Mouse (Mus musculus) kidney, embryonic 15.5 days (tissue): ENCODE results near the gene Gm28043. TPM values are rescaled to one million over a fixed set of nuclear protein-coding genes. Genes with fewer than 3 reads are reported as not detected.
A peak's percentile ranks its signal among the peaks of the same experiment; 100 is the strongest.

Experiments used
- ATAC-seq: fragments of 200-750 bp; cut with Nextera tagmentation; replicated peaks from 2 replicates; pipeline ENCODE4 v1.8.0; 2017; ENCODE audit warnings: moderate TSS enrichment; ENCODE audit not compliant: low FRiP score
- H3K27ac ChIP-seq: fragments of 300-500 bp; sonication (generic); 2 replicates; pipeline ENCODE4 v1.5.1; 2015; ENCODE audit warnings: mild to moderate bottlenecking, inconsistent platforms
- H3K27me3 ChIP-seq: fragments of 300-500 bp; sonication (generic); 2 replicates; pipeline ENCODE4 v1.6.1; 2015; ENCODE audit warnings: inconsistent platforms
- H3K36me3 ChIP-seq: fragments of 300-500 bp; sonication (generic); 2 replicates; pipeline ENCODE4 v1.6.1; 2015; ENCODE audit warnings: inconsistent platforms
- H3K4me1 ChIP-seq: fragments of 300-500 bp; sonication (generic); 2 replicates; pipeline ENCODE4 v1.6.1; 2015; ENCODE audit warnings: inconsistent platforms
- H3K4me2 ChIP-seq: fragments of 300-500 bp; sonication (generic); 2 replicates; pipeline ENCODE4 v1.6.1; 2015; ENCODE audit warnings: moderate library complexity, mild to moderate bottlenecking, inconsistent platforms
- H3K4me3 ChIP-seq: fragments of 300-500 bp; sonication (generic); replicated peaks from 2 replicates; pipeline ENCODE4 v1.5.1; 2015; ENCODE audit warnings: mild to moderate bottlenecking, inconsistent platforms
- H3K9ac ChIP-seq: fragments of 300-500 bp; sonication (generic); 2 replicates; pipeline ENCODE4 v1.6.1; 2015; ENCODE audit warnings: mild to moderate bottlenecking, inconsistent platforms
- H3K9me3 ChIP-seq: fragments of 300-500 bp; sonication (generic); replicated peaks from 2 replicates; pipeline ENCODE4 v1.6.1; 2016; ENCODE audit warnings: inconsistent platforms
- WGBS: fragments of 180-500 bp; shearing (Covaris S2); methylation state at CpG from one replicate; pipeline ENCODE4 v1.1.7; 2015; ENCODE audit warnings: mixed read lengths; 5-methylcytosine and 5-hydroxymethylcytosine counted together
- polyA plus RNA-seq: library from polyadenylated mRNA; unstranded; fragments of >200 nt; fragmentation: Nextera tagmentation; extraction: Ambion mirVana; gene quantifications from 2 replicates; pipeline ENCODE4 v1.2.1, GENCODE M21; 2015

Gm28043 gene
- polyA plus RNA-seq, 1 experiment from 2014 or later, result 2.8 TPM

DNA sequence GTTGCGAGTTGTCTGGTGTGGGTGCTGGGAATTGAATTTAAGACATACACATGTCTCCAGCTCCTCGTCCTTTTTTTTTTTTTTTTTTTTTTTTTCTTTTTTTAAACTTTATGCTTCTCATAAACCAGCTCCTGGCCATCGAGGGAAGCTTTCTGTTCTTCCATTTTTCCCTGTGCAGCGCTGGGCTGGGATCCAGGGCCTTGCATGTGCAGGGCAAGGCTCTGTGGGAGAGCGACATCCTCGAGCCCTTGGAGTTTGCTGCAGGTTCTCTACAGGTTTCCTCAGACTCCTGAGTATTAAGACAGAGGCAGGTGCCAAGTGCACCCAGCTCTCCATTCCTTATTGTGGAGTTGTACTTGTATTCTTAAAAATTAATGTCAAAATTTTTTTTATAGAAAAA, 47.5 kb downstream of the Gm28043 start:
- ATAC-seq, result no peak
- H3K4me1 ChIP-seq, result peaks cover 11% of the 10 kb centered on the region
- H3K27me3 ChIP-seq, result no peaks in the 10 kb centered on the region
- no peaks in the 10 kb centered on the region for H3K9me3 ChIP-seq
- no peak overlapping the region for H3K4me3 ChIP-seq
- H3K36me3 ChIP-seq, result peaks cover 39% of the 10 kb centered on the region
- no peak overlapping the region for H3K27ac ChIP-seq
- 89% methylated on average over 6 of the region's 6 CpGs for WGBS
- no peak overlapping the region for H3K4me2 ChIP-seq
- no peak overlapping the region for H3K9ac ChIP-seq

DNA sequence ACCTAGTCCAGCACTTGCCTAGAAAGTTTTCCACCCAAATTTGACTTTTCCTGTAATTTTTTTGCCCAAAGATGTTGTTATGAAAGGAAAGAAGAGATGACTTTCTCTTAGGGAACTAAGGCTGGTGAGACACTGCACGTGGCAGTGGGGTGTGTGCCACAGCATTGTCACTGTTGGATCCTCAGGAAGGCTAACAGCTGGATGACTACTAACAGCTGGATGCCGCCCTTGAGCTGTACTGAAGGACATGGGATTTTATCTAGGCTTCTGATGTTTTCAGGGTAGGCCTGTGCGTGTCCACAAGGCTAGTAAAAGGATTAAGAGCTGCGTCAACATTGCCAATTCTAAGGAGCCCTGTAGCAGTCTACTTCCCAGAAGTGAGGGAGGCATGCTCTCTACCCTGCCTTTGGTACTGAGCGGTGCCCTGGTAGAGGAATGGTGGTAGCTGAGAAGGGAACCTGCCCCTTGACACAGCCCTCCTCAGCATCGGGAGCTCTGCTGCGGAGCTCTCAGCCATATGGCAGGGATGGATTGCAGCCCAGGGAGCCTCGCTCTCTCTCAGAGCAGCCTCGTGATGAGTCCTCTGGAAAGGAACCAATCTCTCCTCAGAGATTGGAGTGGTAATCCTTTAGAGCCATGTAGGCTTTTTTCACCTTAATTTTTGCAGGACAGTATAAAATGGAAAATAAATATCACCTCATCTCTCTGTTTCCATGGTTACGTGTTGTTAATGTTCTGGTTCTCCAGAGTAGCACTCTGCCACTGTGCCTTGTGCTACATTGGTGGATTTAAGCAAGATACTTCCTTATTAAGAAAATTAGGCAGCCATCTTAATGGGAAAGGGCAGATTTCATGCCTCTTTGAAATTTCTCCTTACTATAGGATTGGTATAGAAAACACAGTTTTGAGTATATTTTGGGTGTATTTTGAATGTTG, 53.6 kb downstream of the Gm28043 start:
- 81% methylated on average over 10 of the region's 10 CpGs for WGBS
- Histone ChIP-seq H3K9ac (no peak overlapping the region), H3K36me3 (peaks cover 75% of the 10 kb centered on the region), H3K4me3 (no peak overlapping the region), H3K4me2 (no peak overlapping the region), H3K27ac (no peak overlapping the region), H3K9me3 (no peaks in the 10 kb centered on the region), H3K27me3 (no peaks in the 10 kb centered on the region), H3K4me1 (no peaks in the 10 kb centered on the region)
- ATAC-seq, result no peak

DNA sequence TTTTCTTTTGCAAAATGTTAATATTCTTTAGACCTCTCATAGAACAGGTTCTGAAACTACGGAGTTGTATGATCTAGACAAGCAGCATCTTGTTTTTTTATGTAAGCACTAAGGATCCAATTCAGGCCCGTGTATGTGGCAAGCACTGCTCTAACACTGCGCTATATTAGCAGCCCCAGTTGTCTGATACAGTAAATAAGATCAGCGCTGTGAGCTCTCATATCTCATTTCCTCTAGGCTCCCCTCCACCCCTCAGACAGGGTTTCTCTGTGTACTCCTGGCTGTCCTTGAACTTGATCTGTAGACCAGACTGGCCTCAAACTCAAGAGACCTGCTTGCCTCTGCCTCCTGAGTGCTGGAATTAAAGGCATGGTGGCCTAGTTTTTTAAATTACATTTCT, 54.4 kb downstream of the Gm28043 start:
- 90% methylated on average over 4 of the region's 4 CpGs for WGBS
- Histone ChIP-seq H3K27ac (no peak overlapping the region), H3K9ac (no peak overlapping the region), H3K9me3 (no peaks in the 10 kb centered on the region), H3K36me3 (peaks cover 75% of the 10 kb centered on the region), H3K4me1 (no peaks in the 10 kb centered on the region), H3K27me3 (no peaks in the 10 kb centered on the region), H3K4me2 (no peak overlapping the region), H3K4me3 (no peak overlapping the region)
- no peak for ATAC-seq

DNA sequence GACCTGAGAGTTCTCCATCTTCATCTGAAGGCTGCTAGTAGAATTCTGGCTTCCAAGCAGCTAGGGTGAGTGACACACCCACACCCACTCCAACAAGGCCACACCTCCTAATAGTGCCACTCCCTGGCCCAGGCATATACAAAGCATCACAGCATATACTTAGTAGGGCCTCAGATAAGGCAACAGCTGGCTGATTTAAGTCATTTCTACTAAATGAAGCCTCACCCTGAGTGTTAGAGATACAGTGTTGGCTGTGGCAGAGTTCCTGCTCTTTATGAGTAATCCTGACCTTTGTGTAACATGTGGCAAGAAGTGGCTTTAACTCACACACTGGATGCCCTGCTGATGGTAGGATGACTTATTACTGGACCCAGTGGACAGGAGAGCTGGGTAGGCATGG, 55.3 kb downstream of the Gm28043 start:
- H3K9me3 ChIP-seq, result no peaks in the 10 kb centered on the region
- H3K4me3 ChIP-seq, result no peak overlapping the region
- no peaks in the 10 kb centered on the region for H3K4me1 ChIP-seq
- no peaks in the 10 kb centered on the region for H3K27me3 ChIP-seq
- no peak overlapping the region for H3K4me2 ChIP-seq
- H3K27ac ChIP-seq, result no peak overlapping the region
- ATAC-seq, result no peak
- H3K9ac ChIP-seq, result no peak overlapping the region
- H3K36me3 ChIP-seq, result peaks cover 75% of the 10 kb centered on the region

DNA sequence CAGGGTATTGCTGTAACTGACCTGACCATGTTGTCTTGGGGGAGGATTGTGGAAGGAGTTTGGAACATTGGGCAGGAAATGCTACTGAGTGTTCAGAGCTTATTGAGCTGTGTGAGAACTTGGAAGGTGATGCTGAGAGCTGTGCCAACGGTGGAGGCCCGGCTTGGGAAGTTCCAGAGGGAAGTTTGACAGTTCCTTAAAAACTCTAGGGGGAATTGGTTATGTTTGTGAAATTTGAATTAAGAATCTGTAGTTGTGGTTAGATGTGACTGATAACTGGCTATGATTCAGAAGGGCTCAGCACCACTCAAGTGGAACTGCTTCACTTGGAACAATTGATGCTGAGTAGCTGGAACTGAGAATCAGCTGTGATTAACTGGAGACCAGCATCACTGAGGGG, 56.3 kb downstream of the Gm28043 start:
- ATAC-seq, result no peak
- H3K4me2 ChIP-seq, result no peak overlapping the region
- H3K27me3 ChIP-seq, result no peaks in the 10 kb centered on the region
- 90% methylated on average over 2 of the region's 2 CpGs for WGBS
- H3K4me3 ChIP-seq, result no peak overlapping the region
- H3K36me3 ChIP-seq, result peaks cover 79% of the 10 kb centered on the region
- H3K27ac ChIP-seq, result no peak overlapping the region
- H3K9ac ChIP-seq, result no peak overlapping the region
- no peaks in the 10 kb centered on the region for H3K4me1 ChIP-seq
- H3K9me3 ChIP-seq, result no peaks in the 10 kb centered on the region

DNA sequence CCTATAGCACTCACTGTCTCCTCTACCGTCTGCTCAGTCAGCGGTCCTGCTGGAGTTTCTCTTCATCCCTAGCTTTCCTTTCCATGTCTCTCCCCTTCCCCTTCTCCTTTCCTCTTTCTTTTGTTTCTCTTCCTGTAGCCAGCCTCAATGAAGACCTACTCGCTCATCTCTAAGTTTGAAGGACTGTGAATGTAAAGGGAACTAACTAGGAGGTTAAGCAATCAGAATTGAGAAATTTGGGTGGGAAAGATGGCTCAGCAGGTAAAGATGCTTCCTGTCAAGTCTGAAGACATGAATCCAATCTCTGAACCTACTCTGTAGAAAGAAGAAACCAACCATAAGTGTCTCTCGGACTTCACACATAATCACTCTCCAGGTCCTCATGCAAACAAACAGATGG, 58.6 kb downstream of the Gm28043 start:
- no peak overlapping the region for H3K9ac ChIP-seq
- H3K27me3 ChIP-seq, result no peaks in the 10 kb centered on the region
- H3K9me3 ChIP-seq, result no peaks in the 10 kb centered on the region
- peaks cover 84% of the 10 kb centered on the region for H3K36me3 ChIP-seq
- H3K4me1 ChIP-seq, result no peaks in the 10 kb centered on the region
- no peak for ATAC-seq
- 95% methylated on average over 4 of the region's 4 CpGs for WGBS
- H3K27ac ChIP-seq, result no peak overlapping the region
- H3K4me3 ChIP-seq, result no peak overlapping the region
- no peak overlapping the region for H3K4me2 ChIP-seq

DNA sequence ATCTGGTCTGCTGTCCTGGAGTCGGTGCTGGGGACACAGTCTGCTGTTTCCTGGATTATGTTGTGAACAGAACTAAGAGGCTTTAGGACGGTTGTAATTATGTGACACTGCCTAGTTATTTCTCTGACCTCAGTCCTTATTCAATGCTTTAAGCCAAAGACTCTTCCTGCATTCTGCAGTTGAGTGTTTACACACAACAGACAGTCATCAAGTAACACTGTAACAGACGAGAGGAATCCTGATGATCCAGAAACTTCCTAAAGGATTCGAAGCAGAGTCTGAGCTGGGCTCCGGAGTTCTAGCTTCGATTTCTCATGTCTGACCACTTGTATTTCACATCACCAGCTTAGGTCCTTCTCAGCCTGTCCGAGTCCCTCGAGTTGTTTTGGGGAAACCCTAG, 63.9 kb downstream of the Gm28043 start:
- Histone ChIP-seq H3K9me3 (no peaks in the 10 kb centered on the region), H3K9ac (no peak overlapping the region), H3K27ac (no peak overlapping the region), H3K4me3 (no peak overlapping the region), H3K4me1 (peaks cover 12% of the 10 kb centered on the region), H3K36me3 (peaks cover 98% of the 10 kb centered on the region), H3K4me2 (no peak overlapping the region), H3K27me3 (no peaks in the 10 kb centered on the region)
- no peak for ATAC-seq
- WGBS, result 88% methylated on average over 8 of the region's 8 CpGs

DNA sequence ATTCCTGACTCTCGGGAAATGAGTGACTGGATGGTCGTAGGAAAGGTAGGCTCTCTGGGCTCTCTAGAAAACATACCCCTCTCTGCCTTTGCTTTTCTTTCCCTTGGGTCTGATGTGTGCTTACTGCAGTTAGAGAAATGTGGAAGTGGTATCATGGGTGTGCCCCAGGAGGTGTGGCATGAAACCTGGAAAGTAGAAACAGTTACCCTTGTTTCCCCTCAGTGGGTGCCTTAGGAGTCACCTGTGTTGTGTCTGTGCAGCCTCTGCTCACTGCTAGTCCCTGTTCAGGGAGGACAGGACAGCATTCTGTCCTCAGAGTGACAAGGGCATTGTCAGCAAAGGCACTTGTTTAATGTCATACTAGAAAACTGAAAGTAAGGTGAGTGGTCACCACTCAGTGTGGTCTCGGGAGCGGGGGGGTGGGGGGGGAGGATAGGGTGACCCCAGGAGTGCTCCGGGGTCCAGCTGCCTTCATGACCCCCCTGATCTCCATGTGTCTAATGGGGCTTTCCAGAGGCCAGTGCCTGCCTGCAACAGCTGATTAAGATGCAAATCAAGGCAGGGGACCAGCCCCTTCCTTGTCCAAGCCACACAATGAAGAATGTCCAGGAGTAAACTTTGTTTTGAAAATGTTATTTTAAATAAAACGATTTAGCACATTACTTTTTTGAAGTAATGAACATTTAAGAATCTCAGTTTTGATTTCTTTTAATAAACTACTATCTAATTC, 64.5 kb downstream of the Gm28043 start:
- Histone ChIP-seq H3K9me3 (no peaks in the 10 kb centered on the region), H3K27me3 (no peaks in the 10 kb centered on the region), H3K4me1 (peaks cover 12% of the 10 kb centered on the region), H3K4me2 (no peak overlapping the region), H3K4me3 (no peak overlapping the region), H3K9ac (no peak overlapping the region), H3K27ac (no peak overlapping the region), H3K36me3 (peaks cover 98% of the 10 kb centered on the region)
- ATAC-seq, result no peak
- WGBS, result 88% methylated on average over 6 of the region's 6 CpGs

DNA sequence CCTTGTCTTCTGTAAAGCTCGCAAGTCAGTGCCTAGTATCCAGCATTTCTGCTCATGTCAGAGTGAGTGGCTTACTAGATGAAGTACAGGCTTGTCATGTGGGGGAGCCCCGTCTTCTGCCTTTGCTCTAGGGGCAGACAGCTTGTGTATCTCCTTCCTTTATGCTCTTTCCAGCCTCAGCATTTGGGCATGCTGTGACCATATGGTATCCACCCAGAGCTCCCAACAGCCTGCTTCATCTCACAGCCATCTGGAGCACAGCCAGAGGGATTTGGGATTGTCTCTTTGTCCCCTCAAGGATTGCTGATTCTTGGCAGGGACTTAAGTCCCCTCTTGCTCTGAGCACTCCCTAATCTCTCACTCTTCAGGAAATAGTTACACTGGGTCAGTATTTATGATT, 65.5 kb downstream of the Gm28043 start:
- H3K9ac ChIP-seq, result no peak overlapping the region
- ATAC-seq, result peak; percentile 46; the same call in 1 of the 2 replicates
- H3K4me2 ChIP-seq, result no peak overlapping the region
- H3K27ac ChIP-seq, result peak overlapping the region; percentile 64
- peaks cover 98% of the 10 kb centered on the region for H3K36me3 ChIP-seq
- no peaks in the 10 kb centered on the region for H3K27me3 ChIP-seq
- no peaks in the 10 kb centered on the region for H3K9me3 ChIP-seq
- no peak overlapping the region for H3K4me3 ChIP-seq
- peaks cover 12% of the 10 kb centered on the region for H3K4me1 ChIP-seq
- 68% methylated on average over 2 of the region's 2 CpGs for WGBS

DNA sequence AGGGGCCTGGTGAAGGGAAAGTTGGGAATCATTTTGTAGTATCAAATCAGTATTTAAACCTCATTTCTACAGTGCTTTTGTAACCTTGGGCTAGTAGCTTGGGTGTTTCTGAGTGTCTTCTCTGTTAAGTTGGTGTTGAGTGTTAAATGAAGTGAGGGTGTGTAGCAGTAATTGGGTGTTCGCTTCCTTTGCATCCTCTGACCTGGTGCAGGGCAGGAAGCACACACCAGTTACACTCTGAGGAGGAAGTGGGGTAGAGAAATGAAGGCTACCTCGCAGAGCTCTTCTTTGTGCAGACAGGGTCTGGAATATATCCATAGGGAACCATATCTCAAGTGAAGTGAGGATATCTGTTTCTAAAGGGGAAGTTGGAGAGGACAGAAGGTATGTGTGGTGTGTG, 66.2 kb downstream of the Gm28043 start:
- peaks cover 98% of the 10 kb centered on the region for H3K36me3 ChIP-seq
- WGBS, result 86% methylated on average over 2 of the region's 2 CpGs

DNA sequence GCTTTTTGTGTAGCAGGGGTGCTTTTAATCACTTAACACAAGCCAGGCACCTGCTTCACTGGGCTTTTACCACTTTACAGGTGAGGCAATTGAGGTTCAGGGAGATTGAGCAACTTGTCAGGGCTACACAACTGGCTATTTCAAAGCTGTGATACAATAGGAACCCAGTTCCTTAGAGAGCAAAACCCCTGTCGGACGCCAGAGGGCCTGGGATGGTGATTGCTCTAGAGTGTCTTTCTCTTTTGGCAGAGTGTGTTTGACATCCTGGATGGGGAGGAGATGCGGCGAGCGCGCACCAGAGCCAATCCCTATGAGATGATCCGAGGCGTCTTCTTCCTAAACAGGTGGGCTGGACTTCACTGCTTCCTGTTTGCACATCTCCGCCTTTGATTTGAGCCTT, 67.0 kb downstream of the Gm28043 start:
- Histone ChIP-seq H3K4me1 (peaks cover 12% of the 10 kb centered on the region), H3K4me2 (no peak overlapping the region), H3K27me3 (no peaks in the 10 kb centered on the region), H3K9ac (no peak overlapping the region), H3K9me3 (no peaks in the 10 kb centered on the region), H3K4me3 (no peak overlapping the region), H3K36me3 (peaks cover 98% of the 10 kb centered on the region), H3K27ac (no peak overlapping the region)
- no peak for ATAC-seq
- 94% methylated on average over 9 of the region's 9 CpGs for WGBS

More for the DNA sequence above, 66.2 kb downstream of the Gm28043 start:
- H3K4me2 ChIP-seq, result no peak overlapping the region
- H3K27ac ChIP-seq, result peak overlapping the region; percentile 64
- H3K9ac ChIP-seq, result no peak overlapping the region
- no peak overlapping the region for H3K4me3 ChIP-seq
- H3K27me3 ChIP-seq, result no peaks in the 10 kb centered on the region
- ATAC-seq, result no peak
- no peaks in the 10 kb centered on the region for H3K9me3 ChIP-seq
- H3K4me1 ChIP-seq, result peaks cover 12% of the 10 kb centered on the region

DNA sequence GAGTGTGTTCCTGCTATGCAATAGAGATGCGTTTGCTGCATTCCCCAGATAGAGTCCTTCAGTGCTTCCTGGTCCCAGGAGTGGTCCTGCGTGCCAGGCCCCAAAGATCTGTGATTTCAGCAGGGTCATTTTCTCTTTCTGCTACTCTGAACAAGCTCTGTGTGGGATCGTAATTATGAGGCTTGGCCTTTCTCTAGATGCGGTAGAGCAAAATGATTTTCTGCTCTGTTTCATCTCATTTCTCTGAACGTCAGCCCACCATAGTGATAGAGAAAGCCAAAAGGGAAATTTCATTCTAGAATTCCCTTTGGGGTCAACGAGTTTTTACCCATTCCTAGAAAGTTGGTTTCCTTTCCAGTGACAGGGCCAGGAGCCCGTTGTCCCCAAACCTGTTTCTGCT, 67.6 kb downstream of the Gm28043 start:
- H3K4me1 ChIP-seq, result peaks cover 14% of the 10 kb centered on the region
- H3K9ac ChIP-seq, result no peak overlapping the region
- no peaks in the 10 kb centered on the region for H3K9me3 ChIP-seq
- no peak for ATAC-seq
- H3K27ac ChIP-seq, result no peak overlapping the region
- H3K27me3 ChIP-seq, result no peaks in the 10 kb centered on the region
- WGBS, result 88% methylated on average over 7 of the region's 7 CpGs
- no peak overlapping the region for H3K4me3 ChIP-seq
- H3K4me2 ChIP-seq, result no peak overlapping the region
- peaks cover 98% of the 10 kb centered on the region for H3K36me3 ChIP-seq
